Mouse (Mus musculus) embryo, embryonic 10.5 days (tissue): Measurements from ENCODE around the gene Rhod.

ENCODE experiments used
- DNase-seq: peaks from one replicate; pipeline ENCODE4 v3.0.0-alpha.2; 2015; ENCODE audit warnings: low spot score

The Rhod gene

DNA sequence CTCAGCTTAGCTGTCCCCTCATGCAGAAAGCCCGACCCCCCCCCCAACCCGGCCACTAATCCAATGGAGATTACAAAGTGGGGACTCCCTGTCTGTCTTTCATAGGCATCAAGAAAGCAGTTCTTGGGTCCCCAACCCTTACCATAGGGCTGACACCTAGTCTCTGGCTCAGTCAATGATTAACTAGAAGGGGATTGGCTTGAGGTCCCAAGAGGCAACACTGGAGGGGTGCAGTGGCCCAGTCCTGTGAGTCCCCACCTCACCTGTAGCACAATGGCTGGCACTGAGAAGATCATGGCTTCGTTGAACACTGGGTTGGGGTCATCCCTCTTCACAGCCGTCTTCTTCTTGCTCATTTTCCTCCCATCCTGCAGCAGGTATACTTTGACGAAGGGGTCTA is 11.4 kb upstream of the Rhod start:
- no peak for DNase-seq

GRCm38 (mm10) chr19:4449230-4449629 is 10.0 kb upstream of the Rhod start:
- DNase-seq, result no peak

GRCm38 (mm10) chr19:4447445-4447844 is 8.2 kb upstream of the Rhod start:
- DNase-seq, result no peak

DNA sequence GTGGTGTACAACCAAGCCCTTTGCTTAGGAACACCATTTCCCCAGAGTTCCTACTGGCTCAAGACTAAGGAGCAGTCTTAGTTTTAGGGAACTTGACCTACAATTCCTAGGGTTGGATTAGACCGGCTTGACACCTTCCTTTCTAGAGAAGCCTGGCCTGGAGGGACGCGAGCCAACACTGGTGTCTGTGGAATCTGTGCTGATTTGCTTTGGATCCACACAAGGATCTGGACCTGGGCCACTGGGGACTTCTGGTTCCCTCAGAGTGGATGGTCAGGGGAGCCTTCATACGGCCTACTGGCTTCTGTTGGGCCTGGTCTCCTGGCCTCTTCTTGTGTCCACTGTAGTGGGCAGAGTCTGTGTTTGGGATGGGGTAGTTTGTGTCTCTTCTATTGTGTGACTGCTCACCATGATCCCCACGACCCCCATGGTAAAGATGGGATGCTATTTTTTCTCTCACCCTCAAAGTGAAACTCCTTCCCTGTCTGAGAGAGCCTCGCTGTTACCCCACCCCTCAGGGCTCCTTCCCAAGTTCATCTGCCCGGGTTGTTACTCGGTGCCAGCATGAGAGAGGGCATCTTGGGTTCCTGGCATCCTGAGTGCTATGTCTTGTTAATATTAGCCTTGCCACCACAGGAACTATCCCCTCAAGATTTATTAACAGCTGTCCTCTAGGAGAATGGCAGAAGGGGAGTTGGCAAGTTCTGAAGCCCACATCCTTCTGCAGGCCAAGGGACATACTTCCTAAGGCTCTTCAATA is 7.6 kb upstream of the Rhod start:
- DNase-seq, result no peak

DNA sequence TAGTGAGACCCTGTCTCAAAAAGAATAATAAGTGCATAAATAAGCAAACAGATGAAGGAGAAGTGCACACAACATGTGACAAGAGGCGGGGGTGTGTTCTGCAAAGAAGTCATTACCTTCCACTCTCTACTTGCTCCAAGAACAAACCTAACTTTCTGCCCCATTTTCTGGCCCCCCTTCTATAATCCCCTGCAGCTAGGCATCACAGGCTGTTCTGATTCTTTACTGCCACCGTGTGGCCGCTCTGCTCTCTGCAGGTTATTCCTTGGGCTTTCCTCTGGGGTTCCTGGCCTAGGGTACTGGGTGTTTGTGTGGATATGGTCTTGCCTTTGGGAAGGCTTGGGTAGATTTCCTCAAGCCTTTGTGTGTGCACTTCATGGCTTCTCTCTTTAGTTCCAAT is 3.2 kb upstream of the Rhod start:
- peak; percentile 86 for DNase-seq

- DNase-seq, result peak; percentile 58
Measured at GRCm38 (mm10) chr19:4441621-4442161, 2.5 kb upstream of the Rhod start.

DNA sequence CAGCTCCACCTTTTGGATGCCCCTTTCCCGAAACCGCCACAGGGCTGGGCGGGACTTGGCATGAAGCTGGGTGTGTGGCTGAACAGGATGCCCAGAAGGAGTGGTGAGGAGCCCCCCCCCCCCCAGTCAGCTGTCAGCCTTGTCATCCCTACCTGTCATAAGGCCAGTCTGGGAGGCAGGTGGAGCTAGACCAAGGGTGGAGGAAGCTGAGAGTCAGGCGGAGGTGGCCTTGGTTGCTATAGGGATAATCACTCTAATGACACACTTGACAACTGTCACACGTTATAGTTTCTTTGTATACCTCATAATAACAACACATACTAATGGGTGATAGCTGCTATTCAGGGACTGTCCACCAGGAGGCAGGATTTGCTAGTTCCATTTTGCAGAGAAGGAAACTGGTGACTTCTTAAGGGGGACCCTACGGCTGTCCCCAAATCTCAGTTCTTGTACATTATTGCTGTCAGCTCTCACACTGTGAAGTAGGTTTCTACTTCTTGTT is 1.9 kb upstream of the Rhod start:
- DNase-seq, result peak; percentile 80

DNA sequence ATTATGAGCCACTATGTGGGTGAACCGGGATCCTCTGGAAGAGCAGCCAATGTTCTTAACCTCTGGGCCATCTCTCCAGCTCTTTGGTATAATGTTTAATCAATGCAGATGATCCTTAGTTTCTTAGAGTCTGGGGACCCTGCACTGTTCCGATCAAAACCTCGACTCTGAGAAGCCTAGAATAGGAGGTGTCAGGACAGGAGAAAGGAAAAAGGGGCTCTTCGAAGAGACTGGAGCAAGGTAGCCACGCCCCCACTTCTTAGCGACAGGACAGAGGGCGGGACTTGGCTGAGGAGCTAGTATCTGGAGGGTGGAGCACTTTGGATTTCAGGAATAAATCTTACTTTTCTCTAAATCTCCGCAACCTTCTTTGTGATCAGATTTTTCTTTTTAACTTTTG is 990 bp upstream of the Rhod start:
- peak; percentile 55 for DNase-seq

DNA sequence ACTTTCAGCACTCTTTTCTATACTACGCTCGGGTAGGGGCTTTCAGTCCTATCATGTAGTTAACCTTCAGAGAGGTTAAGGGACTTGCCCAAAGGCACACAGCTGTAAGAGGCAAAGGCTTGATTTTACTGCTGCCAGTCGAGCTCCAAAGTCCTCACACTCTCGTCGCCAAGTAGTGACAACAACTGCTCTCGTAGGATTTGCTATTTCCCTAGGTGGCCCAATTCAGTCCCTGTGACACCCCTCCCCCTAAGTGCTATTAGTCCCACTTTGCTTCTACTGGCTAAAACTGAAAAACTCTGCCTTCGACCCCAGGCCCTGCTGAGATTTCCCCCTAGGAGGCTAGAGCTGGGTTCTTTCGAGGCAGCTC is 456 bp downstream of the Rhod start:
- DNase-seq, result no peak

DNA sequence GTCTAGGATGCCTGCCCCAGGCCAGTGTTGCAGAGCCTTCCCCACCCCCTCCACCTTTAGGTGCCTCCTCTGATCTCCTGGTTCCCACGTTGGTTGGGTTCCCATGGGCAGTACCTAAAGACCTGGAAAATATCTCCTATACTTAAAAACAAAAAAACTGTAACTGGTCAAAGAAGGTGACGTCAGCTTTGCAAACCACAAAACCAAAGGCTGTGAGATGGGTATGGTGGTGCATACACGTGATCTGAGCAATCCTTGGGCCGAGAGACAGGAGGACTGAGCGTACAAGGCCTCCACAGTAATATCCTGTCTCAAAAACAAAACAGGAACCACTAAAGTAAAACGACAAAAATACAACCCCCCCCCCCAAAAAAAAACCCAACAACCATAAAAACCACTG is 1.3 kb downstream of the Rhod start:
- no peak for DNase-seq

DNA sequence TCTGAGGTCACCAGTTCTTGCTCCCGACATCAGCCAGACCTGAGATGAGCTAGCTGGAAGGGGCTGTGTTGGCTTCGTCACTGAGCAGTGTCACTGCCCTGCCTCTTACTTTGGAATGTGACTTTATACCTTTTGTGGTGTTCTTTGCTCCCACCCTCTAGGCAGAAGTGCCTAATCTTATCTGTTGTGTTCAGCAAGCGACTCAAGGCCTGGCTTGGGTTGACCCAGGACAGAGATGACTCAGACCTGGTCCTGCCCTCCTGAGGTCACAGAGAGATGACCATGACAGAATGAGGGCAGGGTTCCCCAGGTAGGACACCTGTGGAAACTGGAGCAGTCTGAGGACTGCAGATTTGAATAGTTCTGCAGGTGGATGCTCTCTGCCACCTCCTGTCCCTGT is 3.0 kb downstream of the Rhod start:
- no peak for DNase-seq

DNA sequence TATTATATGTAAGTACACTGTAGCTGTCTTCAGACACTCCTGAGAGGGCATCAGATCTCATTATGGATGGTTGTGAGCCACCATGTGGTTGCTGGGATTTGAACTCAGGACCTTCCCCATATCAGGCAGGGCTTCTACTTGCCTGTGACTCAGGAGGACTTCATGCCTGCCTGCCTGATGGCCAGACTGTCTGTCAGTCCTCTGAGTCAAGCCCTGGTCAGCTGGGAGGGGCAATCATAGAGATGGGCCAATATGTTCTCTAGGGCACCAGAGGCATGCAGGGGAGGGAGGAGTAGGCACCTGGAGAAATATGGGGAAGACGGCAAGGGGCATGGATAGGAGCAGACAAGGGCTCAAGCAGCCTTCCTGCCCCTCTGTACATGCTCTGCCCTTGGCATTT is 4.2 kb downstream of the Rhod start:
- no peak for DNase-seq

- no peak for DNase-seq
Measured at GRCm38 (mm10) chr19:4433756-4434155, 5.5 kb downstream of the Rhod start.

GRCm38 (mm10) chr19:4430091-4430620 is 9.1 kb downstream of the Rhod start:
- DNase-seq, result no peak

DNA sequence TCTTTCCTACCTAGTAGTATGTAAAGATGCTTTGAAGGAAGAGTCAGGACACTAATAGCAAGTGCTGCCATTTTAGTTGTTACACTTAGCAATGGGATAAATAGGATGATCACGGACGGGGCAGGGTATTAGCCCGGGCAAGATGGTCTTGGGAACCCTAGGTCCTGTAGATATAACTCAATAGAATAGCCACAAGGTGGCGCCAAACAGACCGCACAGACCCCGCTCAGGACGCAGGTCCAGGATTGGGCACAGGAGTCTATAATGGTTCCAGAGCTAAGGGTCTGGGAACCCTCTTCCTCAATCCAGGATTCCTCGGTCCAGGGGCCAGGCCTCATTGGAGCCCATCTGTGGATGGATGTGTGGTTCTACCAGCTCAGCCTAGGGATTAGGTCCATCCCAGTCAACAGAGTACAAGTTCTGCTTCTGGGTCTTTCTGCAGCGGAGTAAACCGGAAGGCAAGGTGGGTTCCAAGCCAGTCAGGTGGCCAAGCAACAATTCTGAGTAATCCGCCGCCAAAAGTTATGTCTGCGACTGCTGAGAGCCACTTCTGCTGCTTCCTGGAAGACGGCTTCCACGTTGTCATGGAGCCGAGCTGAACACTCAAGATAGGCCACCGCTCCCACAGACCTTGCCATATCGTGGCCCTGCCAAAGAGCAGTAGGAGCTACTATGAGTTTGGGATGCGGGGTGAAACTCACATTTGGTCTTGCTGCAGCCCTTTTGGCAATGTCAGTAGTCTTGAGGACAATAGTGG is 13.4 kb downstream of the Rhod start:
- DNase-seq, result peak; percentile 69

DNA sequence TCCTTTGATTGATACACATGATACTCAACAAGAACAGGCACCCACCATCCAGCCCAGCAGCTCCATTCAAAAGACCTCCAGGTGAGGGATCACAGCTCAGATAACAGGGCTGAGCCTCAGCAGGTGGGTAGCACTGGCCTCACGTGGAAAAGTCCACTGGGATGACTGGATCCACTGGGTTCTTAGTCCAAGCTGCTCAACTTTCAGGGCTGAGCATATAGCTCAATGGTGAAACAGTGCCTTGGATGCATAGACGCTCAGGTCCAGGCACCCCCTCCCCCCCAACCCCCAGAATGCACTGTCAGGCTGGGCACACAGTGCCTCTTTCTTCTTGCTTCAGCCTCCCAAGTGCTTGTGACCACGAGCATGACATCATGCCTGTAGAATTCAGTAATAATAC is 16.2 kb downstream of the Rhod start:
- no peak for DNase-seq

- DNase-seq, result no peak
Measured at GRCm38 (mm10) chr19:4422581-4422980, 16.7 kb downstream of the Rhod start.

GRCm38 (mm10) chr19:4420153-4420910 is 18.9 kb downstream of the Rhod start:
- no peak for DNase-seq

GRCm38 (mm10) chr19:4419711-4420110 is 19.5 kb downstream of the Rhod start:
- no peak for DNase-seq

GRCm38 (mm10) chr19:4417713-4418112 is 21.5 kb downstream of the Rhod start:
- DNase-seq, result no peak

GRCm38 (mm10) chr19:4417183-4417582 is 22.0 kb downstream of the Rhod start:
- DNase-seq, result peak; percentile 79

DNA sequence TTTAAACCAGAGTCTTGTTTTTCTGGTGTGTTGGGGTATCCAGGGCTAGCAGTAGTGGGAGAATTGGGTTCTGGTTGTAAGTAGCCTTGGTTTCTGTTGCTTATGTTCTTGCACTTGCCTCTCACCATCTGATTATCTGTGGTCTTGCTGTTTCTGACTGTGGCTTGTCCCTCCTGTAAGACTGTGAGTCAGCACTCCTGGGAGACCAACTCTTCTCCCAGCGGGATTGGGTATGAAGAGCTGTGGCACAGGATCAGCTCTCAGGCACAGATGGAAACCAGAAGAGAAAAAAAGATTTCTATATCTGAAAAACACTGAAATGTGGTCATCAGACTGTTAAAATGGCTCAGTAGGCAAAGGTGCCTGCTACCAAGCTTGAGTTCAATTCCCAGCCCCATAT is 24.6 kb downstream of the Rhod start:
- DNase-seq, result no peak
